Mouse (Mus musculus): ENCODE data around the gene Sapcd2. TPM values are rescaled to one million over a fixed set of nuclear protein-coding genes. Genes with fewer than 3 reads are reported as not detected.
"Not testable (repeated sequence)": the region's sequence is repeated elsewhere in the genome, so short reads cannot be mapped to it uniquely, and the experiment has no call there.

Gene Sapcd2
- polyA plus RNA-seq, 1 experiment from 2014 or later, result 30.5 TPM

- peaks cover 21% of the 10 kb centered on the region for H3K4me1 ChIP-seq
- no peaks in the 10 kb centered on the region for H3K9me3 ChIP-seq
- no peak overlapping the region for H3K9ac ChIP-seq
- no peaks in the 10 kb centered on the region for H3K36me3 ChIP-seq
- H3K27me3 ChIP-seq, result peaks cover 96% of the 10 kb centered on the region
- under 1% methylated on average over 13 of the region's 13 CpGs for WGBS
- H3K4me2 ChIP-seq, result peak overlapping the region; percentile 82
- peak overlapping the region; percentile 64 for H3K4me3 ChIP-seq
- 0 out of 2 replicates have a peak, but pooled peaks have one; percentile 5 for ATAC-seq (ENCODE audit: insufficient number of reproducible peaks, low FRiP score, low TSS enrichment, low read depth)
- H3K27ac ChIP-seq, result no peak overlapping the region
Observed at GRCm38 (mm10) chr2:25402377-25402971, 30.4 kb downstream of the Sapcd2 start.

DNA sequence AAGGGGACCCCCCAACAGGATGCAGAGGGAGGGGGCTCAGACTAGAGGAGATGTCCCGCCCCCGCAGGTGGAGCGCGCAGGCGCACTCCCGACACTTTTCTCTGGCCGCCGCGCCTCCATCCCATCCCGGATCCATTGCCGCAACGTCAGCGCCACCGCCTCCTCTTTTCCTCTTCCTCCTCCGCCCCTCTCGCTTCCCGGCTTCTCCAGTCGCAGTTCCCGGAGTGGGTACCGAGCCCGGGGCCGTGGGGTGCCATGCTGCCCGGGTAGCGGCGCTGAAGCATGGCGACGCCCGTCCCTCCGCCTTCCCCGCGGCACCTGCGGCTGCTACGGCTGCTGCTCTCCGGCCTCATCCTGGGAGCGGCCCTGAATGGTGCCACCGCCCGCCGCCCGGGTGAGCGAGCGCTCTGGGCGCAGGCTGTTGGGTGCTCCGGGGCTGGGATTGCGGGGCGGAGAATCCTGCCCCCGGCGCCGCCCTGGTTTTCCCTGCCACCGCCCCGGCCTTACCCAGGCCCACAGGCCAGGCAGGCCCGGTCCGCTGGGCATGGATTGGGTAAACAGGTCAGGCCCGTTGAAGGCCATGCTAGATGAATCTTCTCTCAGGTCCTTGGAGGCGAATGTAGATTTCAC, 31.0 kb downstream of the Sapcd2 start:
- Histone ChIP-seq H3K9ac (peak overlapping the region; percentile 55), H3K4me2 (peak overlapping the region; percentile 82), H3K4me1 (peaks cover 21% of the 10 kb centered on the region), H3K27me3 (peaks cover 93% of the 10 kb centered on the region), H3K27ac (no peak overlapping the region), H3K9me3 (no peaks in the 10 kb centered on the region), H3K36me3 (no peaks in the 10 kb centered on the region), H3K4me3 (peak overlapping the region; percentile 64)
- ATAC-seq (ENCODE audit: insufficient number of reproducible peaks, low FRiP score, low TSS enrichment, low read depth), result 0 out of 2 replicates have a peak, but pooled peaks have one; percentile 25
- WGBS, result 1% methylated on average over 53 of the region's 54 CpGs

GRCm38 (mm10) chr2:25403994-25404393, 31.9 kb downstream of the Sapcd2 start:
- H3K4me3 ChIP-seq, result peak overlapping the region; percentile 64; the same call in 1 of the 2 replicates
- no peak overlapping the region for H3K9ac ChIP-seq
- ATAC-seq (ENCODE audit: insufficient number of reproducible peaks, low FRiP score, low TSS enrichment, low read depth), result no peak
- 78% methylated on average over 4 of the region's 4 CpGs for WGBS
- H3K4me2 ChIP-seq, result peak overlapping the region; percentile 82; the same call in 1 of the 2 replicates
- H3K4me1 ChIP-seq, result peaks cover 21% of the 10 kb centered on the region
- H3K9me3 ChIP-seq, result no peaks in the 10 kb centered on the region
- peaks cover 88% of the 10 kb centered on the region for H3K27me3 ChIP-seq
- 0 out of 2 replicates have a peak, but pooled peaks cover 6% of the 10 kb centered on the region for H3K36me3 ChIP-seq
- no peak overlapping the region for H3K27ac ChIP-seq

DNA sequence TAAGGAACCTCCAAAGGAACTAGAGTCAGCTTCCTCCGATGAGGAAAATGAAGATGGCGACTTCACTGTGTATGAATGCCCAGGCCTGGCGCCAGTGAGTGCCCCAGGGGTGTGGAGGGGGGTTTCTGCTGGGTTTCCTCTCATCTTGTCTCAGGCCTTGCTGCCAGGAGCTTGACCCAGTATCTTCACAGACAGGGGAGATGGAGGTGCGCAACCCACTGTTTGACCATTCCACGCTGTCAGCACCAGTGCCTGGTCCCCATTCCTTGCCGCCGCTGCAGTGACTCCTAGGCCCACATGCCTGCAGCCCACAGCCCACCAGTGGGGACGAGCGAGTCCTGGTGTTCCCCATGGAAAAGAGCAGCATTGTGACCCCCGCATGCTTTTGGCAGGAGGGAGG, 36.8 kb downstream of the Sapcd2 start:
- Histone ChIP-seq H3K4me2 (no peak overlapping the region), H3K36me3 (peaks cover 12% of the 10 kb centered on the region; the same call in 1 of the 2 replicates), H3K9ac (no peak overlapping the region), H3K27me3 (peaks cover 43% of the 10 kb centered on the region), H3K4me1 (no peaks in the 10 kb centered on the region), H3K9me3 (no peaks in the 10 kb centered on the region), H3K4me3 (no peak overlapping the region), H3K27ac (no peak overlapping the region)
- no peak for ATAC-seq (ENCODE audit: insufficient number of reproducible peaks, low FRiP score, low TSS enrichment, low read depth)
- WGBS, result 81% methylated on average over 10 of the region's 10 CpGs

DNA sequence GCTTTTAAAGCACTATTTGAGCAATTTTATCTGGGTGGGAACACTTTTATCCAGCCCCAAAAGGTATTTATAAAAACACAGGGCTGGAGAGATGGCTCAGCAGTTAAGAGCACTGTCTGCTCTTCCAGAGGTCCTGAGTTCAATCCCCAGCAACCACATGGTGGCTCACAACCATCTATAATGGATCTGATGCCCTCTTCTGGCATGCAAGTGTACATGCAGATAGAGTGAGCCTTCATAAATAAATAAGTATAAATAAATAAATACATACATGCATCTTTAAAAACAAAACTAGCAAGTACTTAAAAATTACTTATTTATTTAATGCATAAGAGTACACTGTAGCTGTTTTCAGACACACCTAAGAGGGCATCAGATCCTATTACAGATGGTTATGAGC, 41.3 kb downstream of the Sapcd2 start:
- not testable (repeated sequence) for ATAC-seq (ENCODE audit: insufficient number of reproducible peaks, low FRiP score, low TSS enrichment, low read depth); H3K4me2 ChIP-seq; H3K9me3 ChIP-seq; H3K9ac ChIP-seq; H3K4me1 ChIP-seq; H3K27ac ChIP-seq; H3K4me3 ChIP-seq; H3K27me3 ChIP-seq
- peaks cover 12% of the 10 kb centered on the region; the same call in 1 of the 2 replicates for H3K36me3 ChIP-seq

DNA sequence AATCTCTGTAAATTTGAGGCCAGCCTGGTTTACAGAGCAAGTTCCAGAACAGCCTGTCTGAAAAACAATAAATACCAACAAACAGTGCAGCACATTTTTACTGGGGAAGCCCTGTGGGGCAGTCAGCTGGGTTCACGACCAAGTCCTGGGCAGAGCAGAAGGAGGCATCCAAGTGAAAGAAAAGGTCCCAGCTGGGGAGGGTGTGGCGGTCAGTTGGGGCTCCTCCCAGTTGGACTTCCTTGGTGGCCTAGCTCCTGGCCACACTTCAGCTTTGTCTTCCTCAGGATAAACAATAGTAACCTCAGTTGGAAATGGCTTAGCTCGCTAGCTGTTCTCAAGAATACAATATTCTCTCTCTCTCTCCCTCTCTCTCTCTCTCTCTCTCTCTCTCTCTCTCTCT, 45.3 kb downstream of the Sapcd2 start:
- no peaks in the 10 kb centered on the region for H3K4me1 ChIP-seq
- H3K27me3 ChIP-seq, result 0 out of 2 replicates have a peak, but pooled peaks cover 3% of the 10 kb centered on the region
- H3K4me3 ChIP-seq, result no peak overlapping the region
- ATAC-seq (ENCODE audit: insufficient number of reproducible peaks, low FRiP score, low TSS enrichment, low read depth), result no peak
- no peak overlapping the region for H3K4me2 ChIP-seq
- no peak overlapping the region for H3K9ac ChIP-seq
- 34% methylated on average over 3 of the region's 3 CpGs for WGBS
- no peaks in the 10 kb centered on the region for H3K9me3 ChIP-seq
- no peak overlapping the region for H3K27ac ChIP-seq
- no peaks in the 10 kb centered on the region for H3K36me3 ChIP-seq

DNA sequence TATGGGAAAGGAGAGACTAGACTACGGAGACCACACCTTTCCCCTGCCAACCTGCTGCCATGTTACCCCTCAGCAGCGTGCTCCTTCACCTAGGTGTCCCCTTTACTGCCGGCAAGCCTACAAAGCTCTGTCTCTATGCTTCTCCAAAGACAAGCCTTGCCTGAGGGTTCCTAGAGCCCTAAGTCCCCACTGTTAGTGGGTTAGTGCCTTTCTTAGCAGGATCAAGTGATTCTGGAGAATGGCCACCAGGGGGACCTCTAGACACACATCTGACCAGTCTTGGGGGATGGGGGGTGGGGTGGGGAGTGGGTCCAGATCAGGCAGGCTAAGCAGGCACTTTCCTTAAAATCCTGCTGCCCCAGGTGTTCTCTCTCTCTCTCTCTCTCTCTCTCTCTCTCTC, 49.8 kb downstream of the Sapcd2 start:
- H3K27me3 ChIP-seq, result peaks cover 43% of the 10 kb centered on the region
- H3K9me3 ChIP-seq, result no peaks in the 10 kb centered on the region
- no peak overlapping the region for H3K4me2 ChIP-seq
- H3K9ac ChIP-seq, result no peak overlapping the region
- no peaks in the 10 kb centered on the region for H3K36me3 ChIP-seq
- H3K4me1 ChIP-seq, result no peaks in the 10 kb centered on the region
- 19% methylated on average over 3 of the region's 3 CpGs for WGBS
- ATAC-seq (ENCODE audit: insufficient number of reproducible peaks, low FRiP score, low TSS enrichment, low read depth), result no peak
- H3K4me3 ChIP-seq, result no peak overlapping the region
- H3K27ac ChIP-seq, result no peak overlapping the region

DNA sequence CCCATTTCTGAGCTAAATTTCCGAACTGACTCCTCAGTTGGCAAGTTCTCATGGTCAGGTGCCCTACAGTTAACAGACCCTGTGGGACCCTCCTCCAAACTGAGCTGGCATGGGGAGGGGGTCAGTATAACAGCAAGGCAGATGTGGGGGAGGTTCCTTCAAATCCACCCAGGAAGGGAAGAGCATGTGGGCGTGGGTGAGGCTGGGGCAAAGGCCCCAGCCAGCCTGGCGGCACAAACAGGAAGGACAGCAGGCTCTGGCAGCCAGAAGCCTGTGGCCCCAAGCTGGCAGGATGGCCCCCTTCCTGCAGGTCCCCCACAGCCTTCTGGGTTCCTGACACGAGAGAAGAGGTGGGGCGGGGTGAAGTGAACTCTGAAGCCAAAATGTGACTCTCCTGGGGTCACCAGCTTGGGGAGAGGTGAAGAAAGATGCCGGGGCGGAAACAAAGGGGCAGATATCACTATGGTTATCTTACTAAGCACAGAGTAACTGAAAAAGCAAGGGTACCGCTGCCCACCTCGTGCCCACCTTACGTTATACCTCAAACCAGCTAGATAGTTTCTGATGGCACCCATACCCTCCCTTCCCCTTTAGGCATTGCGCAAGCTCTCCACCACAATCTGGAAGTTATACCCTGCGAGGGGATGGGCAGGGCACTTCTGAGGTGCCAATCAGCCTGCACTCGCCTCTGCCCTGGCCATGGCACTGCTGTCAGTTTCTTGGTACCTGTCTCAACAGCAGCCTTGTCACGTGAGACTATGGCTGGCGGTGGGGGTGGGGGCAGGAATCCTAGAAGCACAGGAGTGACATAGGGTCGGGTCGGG, 50.7 kb downstream of the Sapcd2 start, which contains the start of gene Fut7:
TSS of gene Fut7 (plus strand) at position 681 of the 824 bp plus-strand sequence.
- 62% methylated on average over 17 of the region's 17 CpGs for WGBS
- Histone ChIP-seq H3K4me1 (no peaks in the 10 kb centered on the region), H3K4me3 (no peak within 1 kb of the TSS), H3K27me3 (peaks cover 43% of the 10 kb centered on the region), H3K36me3 (no peaks in the 10 kb centered on the region), H3K27ac (no peak within 1 kb of the TSS), H3K9ac (no peak within 1 kb of the TSS), H3K9me3 (no peaks in the 10 kb centered on the region), H3K4me2 (no peak within 1 kb of the TSS)
- no peak for ATAC-seq (ENCODE audit: insufficient number of reproducible peaks, low FRiP score, low TSS enrichment, low read depth)

GRCm38 (mm10) chr2:25423626-25424025, 51.5 kb downstream of the Sapcd2 start:
- Histone ChIP-seq H3K4me2 (no peak overlapping the region), H3K4me3 (no peak overlapping the region), H3K27me3 (peaks cover 43% of the 10 kb centered on the region), H3K36me3 (no peaks in the 10 kb centered on the region), H3K9ac (no peak overlapping the region), H3K9me3 (no peaks in the 10 kb centered on the region), H3K27ac (no peak overlapping the region), H3K4me1 (no peaks in the 10 kb centered on the region)
- 53% methylated on average over 1 of the region's 1 CpGs for WGBS
- ATAC-seq (ENCODE audit: insufficient number of reproducible peaks, low FRiP score, low TSS enrichment, low read depth), result no peak

DNA sequence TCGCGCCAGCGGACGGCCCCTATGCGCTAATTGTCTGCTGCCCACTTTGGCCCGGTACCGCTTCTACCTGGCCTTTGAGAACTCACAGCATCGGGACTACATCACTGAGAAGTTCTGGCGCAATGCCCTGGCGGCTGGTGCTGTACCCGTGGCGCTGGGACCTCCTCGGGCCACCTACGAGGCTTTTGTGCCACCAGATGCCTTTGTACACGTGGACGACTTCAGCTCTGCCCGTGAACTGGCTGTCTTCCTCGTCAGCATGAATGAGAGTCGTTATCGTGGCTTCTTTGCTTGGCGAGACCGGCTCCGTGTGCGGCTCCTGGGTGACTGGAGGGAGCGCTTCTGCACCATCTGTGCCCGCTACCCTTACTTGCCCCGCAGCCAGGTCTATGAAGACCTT, 53.4 kb downstream of the Sapcd2 start:
- no peak overlapping the region for H3K4me3 ChIP-seq
- H3K9ac ChIP-seq, result no peak overlapping the region
- 45% methylated on average over 27 of the region's 27 CpGs for WGBS
- H3K4me1 ChIP-seq, result peaks cover 12% of the 10 kb centered on the region
- no peak overlapping the region for H3K27ac ChIP-seq
- H3K4me2 ChIP-seq, result no peak overlapping the region
- ATAC-seq (ENCODE audit: insufficient number of reproducible peaks, low FRiP score, low TSS enrichment, low read depth), result no peak
- no peaks in the 10 kb centered on the region for H3K9me3 ChIP-seq
- no peaks in the 10 kb centered on the region for H3K36me3 ChIP-seq
- H3K27me3 ChIP-seq, result peaks cover 53% of the 10 kb centered on the region

DNA sequence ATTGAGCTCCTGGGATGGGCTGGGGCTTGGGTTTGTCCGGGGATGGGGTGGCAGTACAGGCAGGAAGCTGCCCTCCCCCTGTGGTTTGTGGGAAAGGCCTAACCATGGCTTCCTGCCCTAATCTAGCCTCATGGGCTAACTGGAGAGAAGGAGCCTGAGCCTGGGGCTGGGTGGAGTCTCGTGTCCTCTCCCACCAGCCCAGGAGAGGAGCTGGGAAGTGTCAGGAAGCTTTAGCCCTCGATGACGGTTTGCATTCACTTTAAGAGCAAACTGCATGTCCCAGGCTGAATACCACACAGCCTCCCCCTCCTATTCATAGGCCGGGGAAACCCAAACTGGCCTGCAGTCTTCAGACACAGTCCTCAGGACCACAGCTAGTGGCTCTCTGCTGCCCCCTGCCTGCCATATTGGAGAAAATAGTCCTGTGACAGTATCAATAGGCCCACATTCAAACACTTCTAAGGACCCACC, 54.6 kb downstream of the Sapcd2 start:
- ATAC-seq (ENCODE audit: insufficient number of reproducible peaks, low FRiP score, low TSS enrichment, low read depth), result no peak
- Histone ChIP-seq H3K36me3 (no peaks in the 10 kb centered on the region), H3K4me1 (peaks cover 12% of the 10 kb centered on the region), H3K9ac (no peak overlapping the region), H3K27ac (no peak overlapping the region), H3K9me3 (no peaks in the 10 kb centered on the region), H3K4me3 (no peak overlapping the region), H3K4me2 (no peak overlapping the region), H3K27me3 (peaks cover 54% of the 10 kb centered on the region)
- 30% methylated on average over 5 of the region's 5 CpGs for WGBS

DNA sequence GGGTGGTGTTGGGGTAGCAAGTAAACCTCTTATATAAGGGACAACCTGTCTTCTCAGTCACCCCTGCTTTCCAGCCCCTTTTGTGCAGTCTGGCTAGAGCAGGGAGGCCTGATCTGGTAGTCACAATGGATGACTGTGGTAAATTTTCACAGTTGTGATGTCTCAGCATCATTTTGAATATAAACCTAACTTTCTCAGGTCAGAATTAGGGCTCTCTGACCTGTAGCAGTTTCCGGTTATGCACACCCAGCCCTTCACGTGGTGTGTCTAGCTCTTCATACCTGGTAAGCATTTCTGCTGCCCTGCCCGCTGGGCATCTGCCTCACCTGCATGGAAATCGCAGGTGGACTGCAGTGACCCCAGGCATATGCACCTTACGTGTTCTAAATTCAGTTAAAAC, 55.1 kb downstream of the Sapcd2 start:
- ATAC-seq (ENCODE audit: insufficient number of reproducible peaks, low FRiP score, low TSS enrichment, low read depth), result no peak
- H3K4me2 ChIP-seq, result no peak overlapping the region
- H3K27ac ChIP-seq, result no peak overlapping the region
- no peaks in the 10 kb centered on the region for H3K36me3 ChIP-seq
- H3K9ac ChIP-seq, result no peak overlapping the region
- H3K9me3 ChIP-seq, result no peaks in the 10 kb centered on the region
- no peak overlapping the region for H3K4me3 ChIP-seq
- peaks cover 12% of the 10 kb centered on the region for H3K4me1 ChIP-seq
- peaks cover 54% of the 10 kb centered on the region for H3K27me3 ChIP-seq
- WGBS, result 88% methylated on average over 5 of the region's 5 CpGs

Measured in limb, embryonic 15.5 days (tissue).